Mouse (Mus musculus) stomach, adult 2 months (tissue): ENCODE results near the gene Ifnl3. TPM values are rescaled to one million over a fixed set of nuclear protein-coding genes. Genes with fewer than 3 reads are reported as not detected.

Experiments used
- polyA plus RNA-seq: library from polyadenylated mRNA; depleted of rRNA; stranded (reverse); fragments of >200 nt; gene quantifications from 2 replicates; pipeline ENCODE4 v1.2.3, GENCODE M21; 2012; rRNA removed

Gene Ifnl3
- polyA plus RNA-seq: not detected in 2 replicates

DNA sequence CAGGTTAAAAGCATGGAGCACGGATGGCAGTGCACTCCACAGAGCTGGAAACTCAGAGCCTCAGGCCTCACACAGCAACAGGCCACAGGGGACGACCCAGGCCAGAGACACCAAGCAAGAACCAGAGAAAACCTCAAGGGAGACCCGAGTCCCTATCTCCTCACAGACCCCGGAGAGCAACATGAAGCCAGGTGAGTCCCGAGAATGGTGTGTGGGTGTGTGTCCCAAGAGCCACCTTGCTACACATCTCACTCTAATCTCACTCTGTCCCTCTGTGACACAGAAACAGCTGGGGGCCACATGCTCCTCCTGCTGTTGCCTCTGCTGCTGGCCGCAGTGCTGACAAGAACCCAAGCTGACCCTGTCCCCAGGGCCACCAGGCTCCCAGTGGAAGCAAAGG lies at the start of gene Ifnl3:
TSS of gene Ifnl3 (plus strand) at position 301 of the 400 bp plus-strand sequence.

DNA sequence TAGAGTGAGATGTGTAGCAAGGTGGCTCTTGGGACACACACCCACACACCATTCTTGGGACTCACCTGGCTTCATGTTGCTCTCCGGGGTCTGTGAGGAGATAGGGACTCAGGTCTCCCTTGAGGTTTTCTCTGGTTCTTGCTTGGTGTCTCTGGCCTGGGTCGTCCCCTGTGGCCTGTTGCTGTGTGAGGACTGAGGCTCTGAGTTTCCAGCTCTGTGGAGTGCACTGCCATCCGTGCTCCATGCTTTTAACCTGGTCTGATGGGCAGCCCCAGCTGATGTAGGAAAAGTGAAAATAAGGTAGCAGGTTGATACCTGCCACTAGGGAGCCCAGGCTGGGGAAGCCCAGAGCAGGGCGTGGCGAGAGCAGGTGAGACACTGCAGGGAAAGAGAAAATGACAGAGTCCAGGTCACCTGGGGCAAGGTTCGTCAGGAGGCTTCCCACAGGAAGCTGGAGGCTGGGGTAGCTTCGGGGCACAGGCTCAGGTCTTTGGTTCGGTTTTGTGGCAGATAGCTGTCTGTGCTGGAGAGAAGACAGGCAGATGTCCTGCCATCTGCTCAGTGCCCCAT lies 12.1 kb upstream of the Ifnl3 start, which contains the start of gene Ifnl2:
TSS of gene Ifnl2 (minus strand) at position 51 of the 570 bp plus-strand sequence.

DNA sequence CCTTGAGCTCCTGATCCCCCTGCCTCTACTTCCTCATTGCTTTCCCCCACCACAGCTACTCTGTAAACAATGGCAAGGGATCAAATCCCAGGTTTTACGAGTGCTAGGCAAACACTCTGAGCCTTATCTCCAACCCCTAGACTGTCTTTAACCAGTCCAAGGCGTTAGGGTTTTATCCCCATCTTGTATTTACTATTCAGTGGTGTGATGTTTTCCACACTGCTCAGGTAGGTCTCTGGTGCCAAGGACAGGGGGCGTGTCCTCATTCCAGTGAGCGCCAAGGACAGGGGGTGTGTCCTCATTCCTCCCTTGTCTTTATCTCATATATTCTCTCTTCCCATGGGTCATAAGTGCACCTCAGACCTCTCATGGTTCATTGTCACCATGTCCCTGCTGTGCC lies 17.9 kb downstream of the Ifnl3 start, which contains the start of gene Sycn:
TSS of gene Sycn (plus strand) at position 360 of the 400 bp plus-strand sequence.

DNA sequence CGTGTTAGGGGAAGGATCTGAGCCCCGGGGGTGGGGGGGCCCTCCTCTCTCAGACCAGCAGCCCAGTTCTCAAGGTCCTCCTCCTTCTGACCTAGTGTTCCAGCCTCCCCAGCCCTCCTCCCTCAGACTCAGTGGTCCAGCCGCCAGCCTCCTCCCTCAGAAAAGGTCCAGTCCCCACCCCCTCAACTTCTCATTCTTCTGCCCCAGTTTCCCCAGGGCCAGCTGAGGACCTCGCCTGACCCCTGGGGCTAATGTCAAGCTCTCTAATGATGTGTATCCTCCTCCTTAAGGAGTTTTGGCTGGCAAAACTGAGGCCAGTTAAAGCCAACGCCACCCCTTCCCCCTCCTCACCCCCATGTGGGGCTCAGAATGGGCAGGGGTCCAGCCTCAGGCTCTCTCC lies 24.5 kb downstream of the Ifnl3 start, which contains the start of gene Nccrp1:
TSS of gene Nccrp1 (minus strand) at position 101 of the 400 bp plus-strand sequence.

Other genes starting within 250 kb of the Ifnl3 start
- gene Eid2b, start 245.1 kb upstream of the Ifnl3 start, polyA plus RNA-seq: 4.4 and 9.7 TPM in 2 replicates
- gene Selenov, start 231.7 kb upstream of the Ifnl3 start, polyA plus RNA-seq: not detected in 2 replicates
- gene Dll3, start 220.6 kb upstream of the Ifnl3 start, polyA plus RNA-seq: 0.03 and 0.28 TPM in 2 replicates
- gene Timm50, start 210.8 kb upstream of the Ifnl3 start, polyA plus RNA-seq: 40.2 and 50.9 TPM in 2 replicates
- gene Supt5, start 184.1 kb upstream of the Ifnl3 start, polyA plus RNA-seq: 52.0 and 56.5 TPM in 2 replicates
- gene Rps16, start 172.2 kb upstream of the Ifnl3 start, polyA plus RNA-seq: 364 and 449 TPM in 2 replicates
- 12.3 and 14.5 TPM in 2 replicates for gene Plekhg2, start 150.2 kb upstream of the Ifnl3 start, polyA plus RNA-seq
- gene Zfp36, start 142.6 kb upstream of the Ifnl3 start, polyA plus RNA-seq: 27.8 and 36.2 TPM in 2 replicates
- 28.9 and 39.5 TPM in 2 replicates for gene Med29, start 130.1 kb upstream of the Ifnl3 start, polyA plus RNA-seq
- gene Paf1, start 129.9 kb upstream of the Ifnl3 start, polyA plus RNA-seq: 69.9 and 73.0 TPM in 2 replicates
- 0.89 and 2.4 TPM in 2 replicates for gene Gmfg, start 85.4 kb upstream of the Ifnl3 start, polyA plus RNA-seq
- gene Lrfn1, start 70.9 kb upstream of the Ifnl3 start, polyA plus RNA-seq: 2.3 and 5.8 TPM in 2 replicates
- not detected in 2 replicates for gene Ifnl2, start 12.4 kb upstream of the Ifnl3 start, polyA plus RNA-seq
- gene Sycn, start 18.0 kb downstream of the Ifnl3 start, polyA plus RNA-seq: 12.7 and 29.8 TPM in 2 replicates
- gene Nccrp1, start 24.4 kb downstream of the Ifnl3 start, polyA plus RNA-seq: 21.6 and 26.7 TPM in 2 replicates
- 45.2 and 47.7 TPM in 2 replicates for gene Samd4b, start 75.3 kb downstream of the Ifnl3 start, polyA plus RNA-seq
- gene Pak4, start 75.3 kb downstream of the Ifnl3 start, polyA plus RNA-seq: 50.1 and 60.8 TPM in 2 replicates
- gene Acp7, start 108.5 kb downstream of the Ifnl3 start, polyA plus RNA-seq: 10.0 and 30.7 TPM in 2 replicates
- gene Fbxo27, start 170.0 kb downstream of the Ifnl3 start, polyA plus RNA-seq: 3.5 and 6.7 TPM in 2 replicates
- 1.9 and 3.6 TPM in 2 replicates for gene Fbxo17, start 194.0 kb downstream of the Ifnl3 start, polyA plus RNA-seq
- 59.5 and 86.8 TPM in 2 replicates for gene Mrps12, start 219.0 kb downstream of the Ifnl3 start, polyA plus RNA-seq
- gene Sars2, start 219.2 kb downstream of the Ifnl3 start, polyA plus RNA-seq: 16.3 and 17.0 TPM in 2 replicates
- not detected in 2 replicates for gene Ccer2, start 233.3 kb downstream of the Ifnl3 start, polyA plus RNA-seq
- 27.3 and 27.5 TPM in 2 replicates for gene Sirt2, start 243.9 kb downstream of the Ifnl3 start, polyA plus RNA-seq
- 37.7 and 47.8 TPM in 2 replicates for gene Nfkbib, start 244.7 kb downstream of the Ifnl3 start, polyA plus RNA-seq